Mouse (Mus musculus) CH12.LX (cell line): ENCODE measurements around the gene Ostm1. TPM values are rescaled to one million over a fixed set of nuclear protein-coding genes. Genes with fewer than 3 reads are reported as not detected.

ENCODE experiments used
- DNase-seq: peaks from one replicate; pipeline ENCODE4 v3.0.0-alpha.2; 2013; ENCODE audit errors: extremely low read depth
- H3K27ac ChIP-seq: 2 replicates; pipeline ENCODE4 v1.5.1; 2012; ENCODE audit warnings: low read depth, mild to moderate bottlenecking, control low read depth, moderate library complexity; ENCODE audit not compliant: insufficient read depth
- H3K27me3 ChIP-seq: replicated peaks from 2 replicates; pipeline ENCODE3; 2012; ENCODE audit warnings: inconsistent platforms
- H3K36me3 ChIP-seq, 2 experiments: replicated peaks in 1 of 2; 2 replicates each; pipeline versions ENCODE3 to v1.6.1; 2012; ENCODE audit warnings: inconsistent platforms in 1 of 2, low read length in 1 of 2, mild to moderate bottlenecking in 1 of 2, mixed read lengths in 1 of 2, moderate library complexity in 1 of 2; ENCODE audit not compliant: control insufficient read depth in 1 of 2, insufficient read depth in 1 of 2
- H3K4me1 ChIP-seq, 2 experiments: 2 replicates each; pipeline ENCODE4 v1.6.1; 2012; ENCODE audit warnings: inconsistent platforms in 1 of 2, moderate library complexity in 1 of 2; ENCODE audit not compliant: insufficient read depth in 2 of 2, control insufficient read depth in 1 of 2
- H3K4me2 ChIP-seq: 2 replicates; pipeline ENCODE4 v1.6.1; 2012; ENCODE audit warnings: low read depth, mild to moderate bottlenecking, control low read depth; ENCODE audit not compliant: poor library complexity, insufficient read depth, severe bottlenecking
- H3K4me3 ChIP-seq, 3 experiments: fragments of 150-350 bp in 1 of 3; sonication (generic) in 1 of 3; replicated peaks in 1 of 3; 2 replicates each; pipeline versions ENCODE3 to v1.5.1; 2011 to 2012; ENCODE audit warnings: low read depth in 2 of 3, low read length in 2 of 3, mild to moderate bottlenecking in 2 of 3, moderate library complexity in 2 of 3, control low read depth in 1 of 3, improper control_type of control experiment in 1 of 3, inconsistent platforms in 1 of 3, mixed read lengths in 1 of 3; ENCODE audit not compliant: poor library complexity in 1 of 3
- H3K79me2 ChIP-seq: replicated peaks from 2 replicates; pipeline ENCODE4 v1.6.1; 2012; ENCODE audit warnings: mild to moderate bottlenecking, moderate library complexity; ENCODE audit not compliant: control insufficient read depth, poor library complexity, insufficient read depth, severe bottlenecking; ENCODE audit errors: extremely low read depth
- H3K9ac ChIP-seq: 2 replicates; pipeline ENCODE4 v1.6.1; 2012; ENCODE audit warnings: low read depth, mild to moderate bottlenecking, control low read depth, moderate library complexity; ENCODE audit not compliant: insufficient read depth
- H3K9me3 ChIP-seq: replicated peaks from 2 replicates; pipeline ENCODE3; 2012; ENCODE audit warnings: low read length, inconsistent platforms, mixed read lengths
- CHD1 ChIP-seq: IDR thresholded peaks from 2 replicates; pipeline ENCODE4 v1.6.1; 2012; ENCODE audit warnings: low read depth, low read length, improper control_type of control experiment, inconsistent platforms
- CHD2 ChIP-seq: IDR thresholded peaks from 2 replicates; pipeline ENCODE4 v1.6.1; 2011; ENCODE audit warnings: low read length, improper control_type of control experiment
- E2F4 ChIP-seq: IDR thresholded peaks from 2 replicates; pipeline ENCODE4 v1.6.1; 2011; ENCODE audit warnings: low read depth, low read length, improper control_type of control experiment; ENCODE audit not compliant: insufficient replicate concordance
- EP300 ChIP-seq: IDR thresholded peaks from 2 replicates; pipeline ENCODE4 v1.6.1; 2011; ENCODE audit warnings: low read length, improper control_type of control experiment
- HCFC1 ChIP-seq: IDR thresholded peaks from 2 replicates; pipeline ENCODE4 v1.6.1; 2012; ENCODE audit warnings: low read depth, mild to moderate bottlenecking, inconsistent platforms, low read length, improper control_type of control experiment
- JUN ChIP-seq: IDR thresholded peaks from 2 replicates; pipeline ENCODE4 v1.6.1; 2011; ENCODE audit warnings: low read depth, mild to moderate bottlenecking, low read length, improper control_type of control experiment, moderate library complexity; ENCODE audit not compliant: insufficient read depth
- MAFK ChIP-seq: IDR thresholded peaks from 2 replicates; pipeline ENCODE4 v1.6.1; 2011; ENCODE audit warnings: low read length, improper control_type of control experiment; ENCODE audit not compliant: insufficient replicate concordance
- MAZ ChIP-seq: IDR thresholded peaks from 2 replicates; pipeline ENCODE4 v1.6.1; 2012; ENCODE audit warnings: low read depth, mild to moderate bottlenecking, inconsistent platforms, low read length, improper control_type of control experiment, moderate library complexity
- MEF2A ChIP-seq: IDR thresholded peaks from 2 replicates; pipeline ENCODE4 v1.6.1; 2014; ENCODE audit warnings: low read depth, mild to moderate bottlenecking, inconsistent platforms, low read length, improper control_type of control experiment, borderline replicate concordance
- MXI1 ChIP-seq: IDR thresholded peaks from 2 replicates; pipeline ENCODE4 v1.6.1; 2011; ENCODE audit warnings: mild to moderate bottlenecking, low read depth, low read length, improper control_type of control experiment
- NELFE ChIP-seq: IDR thresholded peaks from 2 replicates; pipeline ENCODE4 v1.6.1; 2011; ENCODE audit warnings: low read depth, low read length, improper control_type of control experiment
- NRF1 ChIP-seq: IDR thresholded peaks from 2 replicates; pipeline ENCODE4 v1.6.1; 2014; ENCODE audit warnings: low read depth, mild to moderate bottlenecking, inconsistent platforms, low read length, improper control_type of control experiment, moderate library complexity
- PAX5 ChIP-seq: IDR thresholded peaks from 2 replicates; pipeline ENCODE4 v1.6.1; 2012; ENCODE audit warnings: low read length, inconsistent platforms, mixed read lengths
- POLR2A ChIP-seq: IDR thresholded peaks from 2 replicates; pipeline ENCODE4 v1.6.1; 2011; ENCODE audit warnings: low read depth, mild to moderate bottlenecking, improper control_type of control experiment, low read length
- RAD21 ChIP-seq: IDR thresholded peaks from 2 replicates; pipeline ENCODE4 v1.6.1; 2011; ENCODE audit warnings: low read depth, mild to moderate bottlenecking, low read length, improper control_type of control experiment, moderate library complexity
- RCOR1 ChIP-seq: conservative IDR thresholded peaks from 2 replicates; pipeline ENCODE4 v1.6.1; 2012; ENCODE audit warnings: low read depth, mild to moderate bottlenecking, inconsistent platforms, low read length, improper control_type of control experiment
- SIN3A ChIP-seq: IDR thresholded peaks from 2 replicates; pipeline ENCODE4 v1.6.1; 2012; ENCODE audit warnings: low read length, improper control_type of control experiment, inconsistent platforms
- SMC3 ChIP-seq: IDR thresholded peaks from 2 replicates; pipeline ENCODE4 v1.6.1; 2011; ENCODE audit warnings: low read depth, low read length, improper control_type of control experiment
- TCF12 ChIP-seq: IDR thresholded peaks from 2 replicates; pipeline ENCODE4 v1.6.1; 2014; ENCODE audit warnings: low read depth, mild to moderate bottlenecking, inconsistent platforms, low read length, improper control_type of control experiment
- ZKSCAN1 ChIP-seq: IDR thresholded peaks from 2 replicates; pipeline ENCODE4 v1.6.1; 2012; ENCODE audit warnings: low read depth, inconsistent platforms, low read length, improper control_type of control experiment, borderline replicate concordance
- ZNF384 ChIP-seq: IDR thresholded peaks from 2 replicates; pipeline ENCODE4 v1.6.1; 2012; ENCODE audit warnings: low read depth, low read length, improper control_type of control experiment, inconsistent platforms
- dilution Hi-C: fragments of 300-500 bp; cut with MboI; formaldehyde crosslinking; loops from 2 replicates; pipeline ENCODE4 v1.14.3; 2020; ENCODE audit warnings: low sequenced_read_pairs; ENCODE audit not compliant: extremely low pct_unique_long_range_greater_than_20kb, extremely low pct_ligation_motif_present
- in situ Hi-C: fragments of 300-500 bp; cut with MboI; formaldehyde crosslinking; loops from 3 replicates; pipeline ENCODE4 v1.14.3; 2019; ENCODE audit warnings: low sequenced_read_pairs, low pct_ligation_motif_present, low pct_unique_long_range_greater_than_20kb, mixed read lengths
- polyA plus RNA-seq: library from polyadenylated mRNA; unstranded; fragments of >175 nt; gene quantifications from 2 replicates; pipeline ENCODE4 v1.2.1, GENCODE M21; 2012; ENCODE audit warnings: low read depth; ENCODE audit not compliant: insufficient read length
- total RNA-seq, 2 experiments: library from RNA; depleted of rRNA; stranded (reverse); fragments of 300-350 nt in 1 of 2; fragments of >200 nt in 1 of 2; gene quantifications; 2 replicates each; pipeline ENCODE4 v1.2.3; 2012 to 2014

The Ostm1 gene
- total and polyA plus RNA-seq, 3 experiments, result 19.4 to 30.2 (median 19.4) TPM

- Histone ChIP-seq H3K4me2 (no peak overlapping the region), H3K27me3 (no peaks in the 10 kb centered on the region), H3K9ac (no peak overlapping the region), H3K4me3 (no peak overlapping the region), H3K27ac (no peak overlapping the region), H3K36me3 (no peaks in the 10 kb centered on the region), H3K4me1 (peaks cover 4 to 7% of the 10 kb centered on the region in 2 experiments; a peak in 1 of 4 replicates), H3K9me3 (no peaks in the 10 kb centered on the region), H3K79me2 (no peaks in the 10 kb centered on the region)
- no peak for DNase-seq
- dilution Hi-C loops (no loop called here), in situ Hi-C loops (loop anchor here (10.0 kb wide), 1 partner anchor 329 kb away; no protein-coding TSS in a partner anchor)
- TF ChIP-seq SIN3A (no peak), MAZ (no peak), MEF2A (no peak), MXI1 (no peak), HCFC1 (no peak), POLR2A (no peak), E2F4 (no peak), CHD1 (no peak), NRF1 (no peak), ZNF384 (no peak), EP300 (no peak), RAD21 (no peak), JUN (no peak)
These were observed 50.6 kb downstream of the Ostm1 start for GRCm38 (mm10) chr10:42634122-42634720.

GRCm38 (mm10) chr10:42635046-42635445 is 51.4 kb downstream of the Ostm1 start:
- dilution Hi-C loops (no loop called here), in situ Hi-C loops (loop anchor here (10.0 kb wide), 1 partner anchor 330 kb away; no protein-coding TSS in a partner anchor)
- H3K9me3 ChIP-seq, result no peaks in the 10 kb centered on the region
- H3K79me2 ChIP-seq, result no peaks in the 10 kb centered on the region
- no peaks in the 10 kb centered on the region for H3K27me3 ChIP-seq
- DNase-seq, result no peak
- H3K27ac ChIP-seq, result no peak overlapping the region
- no peak overlapping the region for H3K4me2 ChIP-seq
- H3K4me1 ChIP-seq, result peaks cover 4 to 7% of the 10 kb centered on the region in 2 experiments; a peak in 1 of 4 replicates
- no peak overlapping the region for H3K4me3 ChIP-seq
- H3K9ac ChIP-seq, result no peak overlapping the region
- H3K36me3 ChIP-seq, result no peaks in the 10 kb centered on the region
- TF ChIP-seq NRF1 (no peak), POLR2A (no peak), ZKSCAN1 (no peak), MXI1 (no peak), RCOR1 (no peak), NELFE (no peak), PAX5 (no peak), TCF12 (no peak), MAZ (no peak), MAFK (no peak), SMC3 (no peak), CHD2 (no peak)
